ENCODE assay signal across 22 mouse cellular contexts in the genomic region with DNA sequence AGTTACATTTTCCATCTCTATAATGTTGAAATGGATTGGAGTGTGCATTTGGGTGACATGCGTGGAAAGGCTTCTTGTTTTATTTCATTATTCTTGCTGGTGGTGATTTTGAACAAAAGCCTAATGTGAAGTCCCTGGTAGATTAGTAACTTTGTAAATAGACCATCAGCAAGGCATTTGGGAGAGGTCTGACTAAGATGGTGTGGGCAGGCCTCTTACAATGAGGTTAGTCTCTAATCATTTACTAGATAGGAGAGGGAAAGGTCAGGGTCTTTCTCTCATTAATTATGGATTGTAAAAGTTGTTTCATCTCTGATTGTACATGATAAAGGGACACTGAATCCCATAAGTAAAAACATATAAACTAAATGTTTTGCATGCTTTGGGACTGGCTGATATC.
DNase-seq lines count a peak whose midpoint lies in the region; ATAC-seq lines count a peak whose summit lies in the region.
"Had no signal": no experiment of that assay in that cellular context is flagged by ENCODE, and none has a peak within 500 bp of the region (broad histone marks: within the 10 kb centered on the region; RNA-seq: fewer than 3 reads in every experiment).

No protein-coding gene starts in this region.

- peak; percentile 3 for DNase-seq in kidney, adult 9 months
- no peak for DNase-seq in kidney, adult 11 months
- no peak for DNase-seq in kidney, postnatal 25 days
- no peak for DNase-seq in left cerebral cortex, postnatal 10 days (ENCODE audit: extremely low spot score in 1 of 2, low spot score in 2 of 2)
- DNase-seq: adrenal gland, adult 2 months; adrenal gland, postnatal 10 days; adrenal gland, postnatal 25 days; cerebellum, adult 11 months; cerebellum, adult 18-20 months; cerebellum, adult 8-10 months; cerebellum, adult 9-11 months; cerebellum, postnatal 14 days; cerebellum, postnatal 36 days; embryo, embryonic 11 days had no signal

- H3K4me3 ChIP-seq in kidney, embryonic 16.5 days (ENCODE audit: low read length): no peak overlapping the region
- H3K4me3 ChIP-seq in intestine, embryonic 16.5 days (ENCODE audit: low read length): no peak overlapping the region
- H3K4me3 ChIP-seq: embryonic facial prominence, embryonic 13.5 days; embryonic facial prominence, embryonic 15.5 days; erythroblast, embryonic 14.5 days; forebrain, embryonic 10.5 days; forebrain, embryonic 12.5 days had no signal

- 0 out of 2 replicates have a peak, but pooled peaks cover 10% of the 10 kb centered on the region for H3K4me1 ChIP-seq in kidney, embryonic 16.5 days (ENCODE audit: insufficient read depth, low read length)
- H3K4me1 ChIP-seq in intestine, embryonic 16.5 days (ENCODE audit: control insufficient read depth, insufficient read depth, low read length): no peaks in the 10 kb centered on the region
- H3K4me1 ChIP-seq: embryonic facial prominence, embryonic 15.5 days; forebrain, embryonic 10.5 days; forebrain, embryonic 12.5 days had no signal

- H3K9ac ChIP-seq in kidney, embryonic 16.5 days (replicated peaks; ENCODE audit: low read length): no peak overlapping the region
- no peak overlapping the region for H3K9ac ChIP-seq in intestine, embryonic 16.5 days (ENCODE audit: low read depth, low read length)
- H3K9ac ChIP-seq: embryonic facial prominence, embryonic 13.5 days; embryonic facial prominence, embryonic 15.5 days; forebrain, embryonic 12.5 days had no signal

- ATAC-seq in kidney, embryonic 16.5 days (ENCODE audit: low FRiP score, low TSS enrichment): peak; percentile 86; the same call in 1 of the 2 replicates
- peak; percentile 83 for ATAC-seq in intestine, embryonic 16.5 days
- ATAC-seq: forebrain, embryonic 14.5 days had no signal

- H3K4me2 ChIP-seq in kidney, embryonic 16.5 days (replicated peaks; ENCODE audit: low read depth, low read length): no peak overlapping the region
- H3K4me2 ChIP-seq in intestine, embryonic 16.5 days (ENCODE audit: low read depth, low read length): no peak overlapping the region
- H3K4me2 ChIP-seq: embryonic facial prominence, embryonic 13.5 days; embryonic facial prominence, embryonic 15.5 days; forebrain, embryonic 12.5 days had no signal

- H3K27me3 ChIP-seq in kidney, embryonic 16.5 days (ENCODE audit: insufficient read depth, low read length): no peaks in the 10 kb centered on the region
- no peaks in the 10 kb centered on the region for H3K27me3 ChIP-seq in intestine, embryonic 16.5 days (replicated peaks; ENCODE audit: control insufficient read depth, insufficient read depth, low read length)
- H3K27me3 ChIP-seq: embryonic facial prominence, embryonic 13.5 days; embryonic facial prominence, embryonic 15.5 days; forebrain, embryonic 12.5 days had no signal

- H3K9me3 ChIP-seq in kidney, embryonic 16.5 days (ENCODE audit: low read length): no peaks in the 10 kb centered on the region
- no peaks in the 10 kb centered on the region for H3K9me3 ChIP-seq in intestine, embryonic 16.5 days (ENCODE audit: control insufficient read depth, low read length)
- H3K9me3 ChIP-seq: embryonic facial prominence, embryonic 13.5 days; embryonic facial prominence, embryonic 15.5 days; forebrain, embryonic 10.5 days; forebrain, embryonic 12.5 days had no signal

- no peaks in the 10 kb centered on the region for H3K36me3 ChIP-seq in kidney, embryonic 16.5 days (ENCODE audit: insufficient read depth, low read length)
- no peaks in the 10 kb centered on the region for H3K36me3 ChIP-seq in intestine, embryonic 16.5 days (ENCODE audit: control insufficient read depth, insufficient read depth, low read length)
- H3K36me3 ChIP-seq: embryonic facial prominence, embryonic 13.5 days; embryonic facial prominence, embryonic 15.5 days; forebrain, embryonic 10.5 days; forebrain, embryonic 12.5 days had no signal

- no peak overlapping the region for H3K27ac ChIP-seq in kidney, embryonic 16.5 days (ENCODE audit: low read length)
- H3K27ac ChIP-seq in intestine, embryonic 16.5 days (ENCODE audit: low read length): no peak overlapping the region
- H3K27ac ChIP-seq: embryonic facial prominence, embryonic 13.5 days; embryonic facial prominence, embryonic 15.5 days; forebrain, embryonic 10.5 days; forebrain, embryonic 12.5 days had no signal

- intact Hi-C loops in left cerebral cortex, postnatal 10 days (cut with DNase I): no loop called here

- 68% methylated on average over 1 of the region's 1 CpGs for WGBS in kidney, embryonic 16.5 days
- 58% methylated on average over 1 of the region's 1 CpGs for whole genome bisulfite sequencing in intestine, embryonic 16.5 days
